Mouse (Mus musculus): ENCODE measurements around the gene Bbip1. TPM values are rescaled to one million over a fixed set of nuclear protein-coding genes. Genes with fewer than 3 reads are reported as not detected.

Bbip1 gene
- polyA plus RNA-seq, 1 experiment, result 1.6 TPM

DNA sequence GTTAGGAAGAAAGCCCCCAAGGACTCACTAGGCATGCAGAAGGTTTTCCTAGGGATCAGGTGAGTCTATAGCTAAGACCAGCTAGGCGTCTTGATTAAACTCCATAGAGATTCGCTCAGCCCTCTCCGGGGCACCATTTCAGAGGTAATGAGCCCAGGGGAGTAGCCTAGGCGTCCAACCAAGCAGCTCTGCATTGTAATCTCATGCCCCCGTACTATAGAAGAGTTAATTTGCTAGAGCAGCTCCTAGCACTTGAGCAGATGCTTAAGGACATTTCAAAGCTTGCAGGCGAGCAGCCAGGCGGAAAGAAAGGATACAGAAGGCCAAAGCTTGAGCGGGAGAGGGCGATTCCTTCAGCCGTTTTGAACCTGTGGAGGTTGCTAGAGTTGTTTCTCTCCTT is 59.0 kb downstream of the Bbip1 start:
- no peak overlapping the region for H3K27ac ChIP-seq (ENCODE audit: insufficient read depth, low read depth, low read length)
- H3K4me3 ChIP-seq (ENCODE audit: low read depth, low read length), result no peak overlapping the region
- no peak for TF ChIP-seq CTCF (IDR thresholded peaks at IDR 0.05; ENCODE audit: extremely low read depth, insufficient read length, insufficient replicate concordance, low read depth, low read length)
- TF ChIP-seq POLR2A (IDR thresholded peaks at IDR 0.05; ENCODE audit: low read depth, low read length), result no peak
- H3K27me3 ChIP-seq (ENCODE audit: control insufficient read depth, insufficient read depth, low read length), result no peaks in the 10 kb centered on the region
- peaks cover 15% of the 10 kb centered on the region for H3K4me1 ChIP-seq (ENCODE audit: control insufficient read depth, insufficient read depth, insufficient read length, low read length)
- H3K36me3 ChIP-seq (ENCODE audit: control insufficient read depth, insufficient read depth, low read length), result no peaks in the 10 kb centered on the region
- 88% methylated on average over 10 of the region's 10 CpGs for WGBS

DNA sequence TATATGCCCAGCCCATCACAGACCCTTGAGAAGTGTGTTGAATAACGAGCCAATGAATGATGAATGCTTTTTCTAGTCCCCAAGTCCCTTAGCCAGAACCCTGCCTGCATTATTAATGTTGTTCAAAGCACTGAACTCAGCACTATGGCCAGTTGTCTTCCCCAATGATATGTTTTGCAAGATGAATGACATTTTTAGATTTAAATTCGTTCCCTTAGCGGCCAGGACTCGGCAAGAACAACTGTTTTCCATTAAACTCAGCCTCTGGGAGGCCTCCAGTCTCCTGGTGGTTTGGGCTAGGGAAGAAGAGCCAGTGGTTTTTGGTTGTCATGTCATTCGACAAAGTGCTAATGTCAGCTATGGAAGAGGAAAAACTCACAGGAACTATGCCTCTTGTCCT is 62.6 kb downstream of the Bbip1 start:
- no peak overlapping the region for H3K27ac ChIP-seq (ENCODE audit: insufficient read depth, low read depth, low read length)
- no peaks in the 10 kb centered on the region for H3K36me3 ChIP-seq (ENCODE audit: control insufficient read depth, insufficient read depth, low read length)
- no peaks in the 10 kb centered on the region; the same call in 1 of the 2 replicates for H3K4me1 ChIP-seq (ENCODE audit: control insufficient read depth, insufficient read depth, insufficient read length, low read length)
- no peak overlapping the region for H3K4me3 ChIP-seq (ENCODE audit: low read depth, low read length)
- TF ChIP-seq CTCF (IDR thresholded peaks at IDR 0.05; ENCODE audit: extremely low read depth, insufficient read length, insufficient replicate concordance, low read depth, low read length) (no peak), POLR2A (IDR thresholded peaks at IDR 0.05; ENCODE audit: low read depth, low read length) (no peak)
- no peaks in the 10 kb centered on the region for H3K27me3 ChIP-seq (ENCODE audit: control insufficient read depth, insufficient read depth, low read length)
- 78% methylated on average over 5 of the region's 5 CpGs for WGBS

DNA sequence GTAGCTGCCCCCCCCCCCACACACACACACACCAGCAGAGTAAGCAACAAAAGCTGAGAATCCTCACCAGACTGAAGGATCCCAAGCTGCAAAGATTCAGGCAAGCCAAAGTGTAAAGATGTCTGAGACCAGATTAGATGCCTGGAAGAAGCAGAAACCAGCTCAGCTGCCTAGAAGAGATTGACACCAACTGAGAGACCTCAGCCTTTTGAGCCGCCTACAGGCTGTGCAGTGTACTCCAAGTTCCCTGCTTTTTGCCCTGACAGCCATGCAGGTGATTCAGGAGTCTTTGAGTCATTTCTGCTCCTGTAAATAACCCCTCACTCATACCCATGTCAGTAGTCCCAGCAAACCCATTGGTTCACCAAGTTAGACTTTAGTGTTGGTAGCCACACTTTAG is 64.0 kb downstream of the Bbip1 start:
- WGBS, result 94% methylated on average over 1 of the region's 1 CpGs
- TF ChIP-seq POLR2A (IDR thresholded peaks at IDR 0.05; ENCODE audit: low read depth, low read length), result no peak
- no peak for TF ChIP-seq CTCF (IDR thresholded peaks at IDR 0.05; ENCODE audit: extremely low read depth, insufficient read length, insufficient replicate concordance, low read depth, low read length)
- no peak overlapping the region for H3K27ac ChIP-seq (ENCODE audit: insufficient read depth, low read depth, low read length)
- H3K4me1 ChIP-seq (ENCODE audit: control insufficient read depth, insufficient read depth, insufficient read length, low read length), result no peaks in the 10 kb centered on the region
- H3K36me3 ChIP-seq (ENCODE audit: control insufficient read depth, insufficient read depth, low read length), result no peaks in the 10 kb centered on the region
- H3K4me3 ChIP-seq (ENCODE audit: low read depth, low read length), result no peak overlapping the region
- no peaks in the 10 kb centered on the region for H3K27me3 ChIP-seq (ENCODE audit: control insufficient read depth, insufficient read depth, low read length)

Other genes with a start within 250 kb of the Bbip1 start
- 1.9 and 3.8 TPM in 2 replicates for gene Pdcd4, start 52.4 kb downstream of the Bbip1 start, polyA plus RNA-seq (2012; rRNA removed)
- gene Shoc2, start 321 bp downstream of the Bbip1 start, polyA plus RNA-seq (2012; rRNA removed), result 4.9 and 8.7 TPM in 2 replicates
- gene Adra2a, start 99.5 kb upstream of the Bbip1 start, polyA plus RNA-seq (2012; rRNA removed), result 6.8 TPM in 2 replicates